Mouse (Mus musculus) megakaryocyte, embryonic 14.5 days (primary cell): ENCODE data around the gene Olfr341. TPM values are rescaled to one million over a fixed set of nuclear protein-coding genes. Genes with fewer than 3 reads are reported as not detected.

Experiments
- H3K27me3 ChIP-seq: replicated peaks from 2 replicates; pipeline ENCODE3; 2012; ENCODE audit warnings: inconsistent platforms
- H3K36me3 ChIP-seq: replicated peaks from 2 replicates; pipeline ENCODE3; 2012; ENCODE audit warnings: low read length, inconsistent platforms, mixed read lengths
- H3K4me1 ChIP-seq: 2 replicates; pipeline ENCODE4 v1.6.1; 2012; ENCODE audit warnings: inconsistent platforms
- H3K4me3 ChIP-seq: replicated peaks from 2 replicates; pipeline ENCODE3; 2012; ENCODE audit warnings: moderate library complexity, mild to moderate bottlenecking, inconsistent platforms
- H3K9me3 ChIP-seq: 2 replicates; pipeline ENCODE4 v1.6.1; 2012; ENCODE audit warnings: inconsistent platforms
- FLI1 ChIP-seq: IDR thresholded peaks from 2 replicates; pipeline ENCODE4 v1.6.1; 2012; ENCODE audit warnings: low read length, inconsistent platforms, mixed read lengths
- GATA1 ChIP-seq: IDR thresholded peaks from 3 replicates; pipeline ENCODE4 v1.6.1; 2012; ENCODE audit warnings: mixed read lengths, low read length, inconsistent platforms, borderline replicate concordance
- polyA plus RNA-seq: library from polyadenylated mRNA; stranded (reverse); fragments of >175 nt; gene quantifications from 2 replicates; pipeline ENCODE4 v1.2.3, GENCODE M21; 2012; ENCODE audit warnings: low replicate concordance; ENCODE audit not compliant: insufficient read depth

Gene Olfr341
- polyA plus RNA-seq = not detected in 2 replicates

DNA sequence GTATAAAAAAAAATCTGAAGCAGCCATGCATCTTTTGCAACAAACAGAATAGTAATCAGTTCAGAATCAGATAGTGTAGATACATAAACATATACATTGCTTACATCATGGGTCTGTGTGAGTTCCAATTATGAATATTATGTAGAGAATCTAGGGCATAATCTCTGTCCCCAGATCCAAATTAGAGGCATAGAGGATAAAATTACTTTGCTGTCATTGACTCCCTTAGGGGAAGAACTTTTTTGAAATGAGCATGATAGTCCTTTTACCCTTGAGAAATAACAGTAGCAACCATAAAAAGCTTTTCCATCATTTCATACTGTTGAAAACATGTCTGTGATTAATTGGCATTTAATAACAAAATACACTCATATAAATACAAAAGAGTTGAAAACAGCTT lies at the start of gene Olfr341:
TSS of gene Olfr341 (minus strand) at position 101 of the 400 bp plus-strand sequence.
- H3K4me3 ChIP-seq = no peak within 1 kb of the TSS
- no peak for TF ChIP-seq GATA1
- TF ChIP-seq FLI1 = no peak
- no peaks in the 10 kb centered on the region for H3K36me3 ChIP-seq
- no peaks in the 10 kb centered on the region for H3K27me3 ChIP-seq
- no peaks in the 10 kb centered on the region for H3K9me3 ChIP-seq
- no peaks in the 10 kb centered on the region for H3K4me1 ChIP-seq

DNA sequence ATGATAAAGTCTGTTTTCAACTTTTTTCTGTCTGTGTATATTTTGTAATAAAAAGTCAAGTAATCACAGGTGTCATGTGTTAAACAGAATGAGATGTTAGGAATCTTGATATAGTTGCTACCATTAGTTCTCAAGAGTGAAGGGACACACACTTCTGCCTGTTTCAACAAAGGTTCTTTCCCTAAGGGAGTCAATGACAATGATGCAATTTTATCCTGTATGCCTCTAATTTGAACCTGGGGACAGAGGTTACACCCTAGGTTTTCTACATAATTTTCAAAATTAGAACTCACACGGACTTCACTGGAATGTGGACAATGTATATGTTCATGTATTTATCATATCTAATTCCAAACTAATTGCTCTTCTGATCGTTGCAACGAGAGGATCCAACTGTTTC lies 42.4 kb upstream of the Olfr341 start, which contains the start of gene Olfr342:
TSS of gene Olfr342 (plus strand) at position 301 of the 400 bp plus-strand sequence.
- Histone ChIP-seq H3K36me3 (no peaks in the 10 kb centered on the region), H3K4me1 (no peaks in the 10 kb centered on the region), H3K27me3 (no peaks in the 10 kb centered on the region), H3K9me3 (no peaks in the 10 kb centered on the region), H3K4me3 (no peak within 1 kb of the TSS)
- no peak for TF ChIP-seq GATA1
- no peak for TF ChIP-seq FLI1

DNA sequence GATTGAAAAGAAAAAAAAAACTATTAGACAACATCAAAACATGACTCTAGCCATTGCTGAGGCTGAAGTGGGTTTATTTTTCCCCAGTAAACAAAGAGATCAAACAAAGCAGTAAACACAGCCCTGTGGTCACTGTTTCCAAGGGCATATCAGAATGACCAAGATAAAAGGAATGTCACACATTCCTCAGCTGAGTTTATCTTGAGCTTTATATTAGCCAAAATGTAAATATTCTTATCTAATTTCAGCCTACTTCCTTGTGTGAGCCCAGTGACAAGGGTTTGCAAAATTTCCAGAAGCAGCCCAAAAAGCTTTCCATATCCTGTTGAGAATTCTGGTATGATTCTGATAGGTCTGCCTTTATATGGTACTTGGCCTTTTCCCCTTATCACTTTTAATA lies 8.6 kb downstream of the Olfr341 start:
- Histone ChIP-seq H3K36me3 (no peaks in the 10 kb centered on the region), H3K4me3 (no peak overlapping the region), H3K27me3 (no peaks in the 10 kb centered on the region), H3K9me3 (no peaks in the 10 kb centered on the region; the same call in 1 of the 2 replicates), H3K4me1 (no peaks in the 10 kb centered on the region)
- TF ChIP-seq FLI1 = no peak
- TF ChIP-seq GATA1 = no peak

DNA sequence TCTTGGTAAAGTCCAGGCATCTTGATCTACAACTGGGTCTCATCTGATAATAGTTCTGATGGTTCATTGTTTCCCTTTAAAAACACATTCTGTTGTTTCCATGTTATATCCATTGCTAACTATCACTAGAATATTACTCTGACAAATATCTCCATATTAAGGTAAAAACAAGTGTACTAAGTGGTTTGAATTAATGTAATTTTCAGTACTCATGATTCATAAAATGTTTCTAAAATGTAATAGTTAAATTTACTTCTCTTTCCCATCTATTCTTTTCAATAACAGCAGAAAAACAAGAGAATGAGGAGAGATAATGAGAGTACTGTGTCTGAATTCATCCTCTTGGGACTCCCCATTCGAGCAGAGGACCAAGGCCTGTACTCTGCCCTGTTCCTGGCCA lies 30.0 kb downstream of the Olfr341 start, which contains the start of gene Olfr340:
TSS of gene Olfr340 (plus strand) at position 301 of the 400 bp plus-strand sequence.
- no peaks in the 10 kb centered on the region for H3K27me3 ChIP-seq
- TF ChIP-seq FLI1 (no peak), GATA1 (no peak)
- no peaks in the 10 kb centered on the region for H3K4me1 ChIP-seq
- H3K9me3 ChIP-seq = 0 out of 2 replicates have a peak, but pooled peaks cover 6% of the 10 kb centered on the region
- no peaks in the 10 kb centered on the region for H3K36me3 ChIP-seq
- H3K4me3 ChIP-seq = no peak within 1 kb of the TSS

Other genes with a start within 250 kb of the Olfr341 start
- gene Olfr338, start 108.9 kb downstream of the Olfr341 start, polyA plus RNA-seq = not detected in 2 replicates
- not detected in 2 replicates for gene Olfr339, start 63.5 kb downstream of the Olfr341 start, polyA plus RNA-seq
- not detected in 2 replicates for gene Olfr340, start 29.9 kb downstream of the Olfr341 start, polyA plus RNA-seq
- gene Olfr342, start 42.5 kb upstream of the Olfr341 start, polyA plus RNA-seq = not detected in 2 replicates
- not detected in 2 replicates for gene Olfr344, start 84.2 kb upstream of the Olfr341 start, polyA plus RNA-seq
- gene Olfr345, start 157.6 kb upstream of the Olfr341 start, polyA plus RNA-seq = not detected in 2 replicates
- gene Olfr346, start 203.3 kb upstream of the Olfr341 start, polyA plus RNA-seq = not detected in 2 replicates
- not detected in 2 replicates for gene Olfr347, start 249.4 kb upstream of the Olfr341 start, polyA plus RNA-seq